Mouse (Mus musculus) lung, embryonic 14.5 days (tissue): ENCODE measurements around the gene Rhox2h. TPM values are rescaled to one million over a fixed set of nuclear protein-coding genes. Genes with fewer than 3 reads are reported as not detected.
"Not testable (repeated sequence)": the region's sequence is repeated elsewhere in the genome, so short reads cannot be mapped to it uniquely, and the experiment has no call there.

Experiments
- ATAC-seq: fragments of 200-750 bp; cut with Nextera tagmentation; 2 replicates; pipeline ENCODE4 v1.8.0; 2017; ENCODE audit warnings: mild to moderate bottlenecking, moderate TSS enrichment, moderate library complexity; ENCODE audit not compliant: insufficient read depth
- DNase-seq: peaks from one replicate; pipeline ENCODE4 v3.0.0-alpha.2; 2015
- H3K27ac ChIP-seq: fragments of 300-500 bp; sonication (generic); 2 replicates; pipeline ENCODE4 v1.5.1; 2014; ENCODE audit warnings: low read depth, mild to moderate bottlenecking, moderate library complexity
- H3K27me3 ChIP-seq: fragments of 300-500 bp; sonication (generic); 2 replicates; pipeline ENCODE4 v1.6.1; 2014; ENCODE audit warnings: low read length, control low read depth; ENCODE audit not compliant: insufficient read depth
- H3K36me3 ChIP-seq: fragments of 300-500 bp; sonication (generic); 2 replicates; pipeline ENCODE4 v1.6.1; 2014; ENCODE audit warnings: control low read depth; ENCODE audit not compliant: insufficient read depth
- H3K4me1 ChIP-seq: fragments of 300-500 bp; sonication (generic); 2 replicates; pipeline ENCODE4 v1.6.1; 2014; ENCODE audit warnings: antibody characterized with exemption, control low read depth; ENCODE audit not compliant: insufficient read depth
- H3K4me2 ChIP-seq: fragments of 300-500 bp; sonication (generic); 2 replicates; pipeline ENCODE4 v1.6.1; 2014; ENCODE audit warnings: mild to moderate bottlenecking
- H3K4me3 ChIP-seq: fragments of 300-500 bp; sonication (generic); 2 replicates; pipeline ENCODE4 v1.5.1; 2014; ENCODE audit warnings: low read depth, low read length
- H3K9ac ChIP-seq: fragments of 300-500 bp; sonication (generic); 2 replicates; pipeline ENCODE4 v1.6.1; 2014
- H3K9me3 ChIP-seq: fragments of 300-500 bp; sonication (generic); 2 replicates; pipeline ENCODE4 v1.6.1; 2016; ENCODE audit warnings: low read depth, low read length, control low read depth
- CTCF ChIP-seq: IDR thresholded peaks from 2 replicates; pipeline ENCODE4 v1.5.1; 2016; ENCODE audit warnings: antibody characterized with exemption, low read depth
- WGBS: fragments of 180-500 bp; shearing (Covaris S2); extraction: QIAGEN DNeasy Blood & Tissue Kit; methylation state at CpG from one replicate; pipeline ENCODE4 v1.1.7; 2014; 5-methylcytosine and 5-hydroxymethylcytosine counted together
- polyA plus RNA-seq: library from polyadenylated mRNA; unstranded; fragments of >200 nt; fragmentation: Nextera tagmentation; extraction: Ambion mirVana; gene quantifications from 2 replicates; pipeline ENCODE4 v1.2.1, GENCODE M21; 2014

Rhox2h gene
- not detected in 2 replicates for polyA plus RNA-seq

DNA sequence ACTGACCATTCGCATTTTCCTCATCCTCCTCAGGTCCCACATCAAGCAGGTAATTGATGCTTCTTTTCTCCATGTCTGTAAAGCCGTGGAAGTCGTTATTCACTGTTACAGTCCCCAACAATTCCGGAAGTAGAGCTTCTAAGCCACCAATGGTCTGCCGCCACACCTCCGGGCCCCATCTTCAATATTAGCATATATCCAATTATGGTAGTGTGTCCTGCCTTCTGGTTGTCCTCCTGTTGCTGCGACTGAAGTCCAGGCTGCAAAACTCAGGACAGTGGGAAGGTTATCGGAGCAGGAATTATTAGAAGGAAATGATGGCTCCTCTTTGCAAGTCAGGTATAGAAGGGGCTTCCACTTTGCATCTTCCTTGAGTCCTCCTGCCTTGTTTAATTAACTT lies at the start of gene Rhox2h:
Gene Rhox2h (minus strand): TSS at position 101 of the 400 bp plus-strand sequence.
- not testable (repeated sequence) for H3K9me3 ChIP-seq, H3K4me2 ChIP-seq, H3K27ac ChIP-seq, DNase-seq, ATAC-seq, H3K4me3 ChIP-seq, H3K9ac ChIP-seq, H3K36me3 ChIP-seq, H3K4me1 ChIP-seq, H3K27me3 ChIP-seq
- 86% methylated on average over 8 of the region's 8 CpGs for WGBS

DNA sequence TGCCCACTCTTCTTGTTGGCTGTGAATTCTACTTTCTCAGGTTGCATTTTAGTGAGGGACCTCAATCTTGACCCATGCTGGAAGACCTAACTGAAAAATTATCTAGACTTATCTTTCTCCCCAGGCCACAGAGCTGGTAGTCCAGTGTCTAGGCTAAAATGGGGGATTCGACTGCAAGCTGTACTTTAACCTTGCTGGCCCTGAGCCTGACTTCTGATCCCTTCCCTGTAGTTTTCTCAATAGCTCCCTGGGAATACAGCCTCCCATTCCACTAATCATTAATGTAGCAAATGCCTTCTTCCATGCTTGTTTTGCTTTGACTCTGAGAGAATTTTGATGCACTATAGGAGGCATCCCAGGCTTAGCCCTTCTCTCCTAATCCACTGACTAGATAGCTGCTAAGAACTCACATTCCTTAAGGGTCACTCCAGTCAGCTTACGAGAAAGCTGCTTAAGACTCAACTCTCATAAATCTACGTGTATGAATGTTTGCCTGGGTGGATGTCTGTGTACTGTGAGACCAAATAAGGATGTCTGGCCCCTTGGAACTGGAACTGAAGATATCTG lies 28.8 kb upstream of the Rhox2h start:
- Histone ChIP-seq H3K27me3 (no peaks in the 10 kb centered on the region), H3K4me3 (no peak overlapping the region), H3K9ac (no peak overlapping the region), H3K4me2 (no peak overlapping the region), H3K4me1 (no peaks in the 10 kb centered on the region), H3K9me3 (no peaks in the 10 kb centered on the region), H3K27ac (no peak overlapping the region), H3K36me3 (no peaks in the 10 kb centered on the region)
- no peak for ATAC-seq
- 53% methylated on average over 3 of the region's 3 CpGs for WGBS
- no peak for TF ChIP-seq CTCF
- peak; percentile 1 for DNase-seq

DNA sequence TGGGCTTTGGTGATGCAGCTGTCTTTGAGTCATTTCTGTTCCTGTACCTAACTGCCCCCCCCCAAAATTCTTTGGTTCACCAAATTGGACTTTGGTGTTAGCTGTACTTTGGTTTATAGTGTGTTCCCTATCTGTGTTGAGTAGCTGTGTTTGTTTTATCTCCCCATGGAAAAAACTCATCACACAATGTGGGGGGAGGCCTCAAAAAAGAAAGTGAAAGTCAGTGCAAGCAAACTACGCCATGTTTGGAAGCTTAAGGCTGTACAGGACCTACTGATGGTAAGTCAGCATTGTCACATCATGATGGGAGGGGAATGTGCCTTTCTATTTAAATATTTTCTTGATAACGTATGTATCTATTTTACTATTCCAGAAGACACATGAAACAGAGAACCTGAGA lies 19.2 kb upstream of the Rhox2h start:
- H3K36me3 ChIP-seq, result no peaks in the 10 kb centered on the region
- DNase-seq (no peak), ATAC-seq (no peak)
- H3K4me2 ChIP-seq, result no peak overlapping the region
- H3K4me1 ChIP-seq, result no peaks in the 10 kb centered on the region
- 71% methylated on average over 2 of the region's 2 CpGs for WGBS
- TF ChIP-seq CTCF, result no peak
- no peak overlapping the region for H3K27ac ChIP-seq
- H3K9me3 ChIP-seq, result no peaks in the 10 kb centered on the region
- H3K9ac ChIP-seq, result no peak overlapping the region
- no peak overlapping the region for H3K4me3 ChIP-seq
- H3K27me3 ChIP-seq, result no peaks in the 10 kb centered on the region

DNA sequence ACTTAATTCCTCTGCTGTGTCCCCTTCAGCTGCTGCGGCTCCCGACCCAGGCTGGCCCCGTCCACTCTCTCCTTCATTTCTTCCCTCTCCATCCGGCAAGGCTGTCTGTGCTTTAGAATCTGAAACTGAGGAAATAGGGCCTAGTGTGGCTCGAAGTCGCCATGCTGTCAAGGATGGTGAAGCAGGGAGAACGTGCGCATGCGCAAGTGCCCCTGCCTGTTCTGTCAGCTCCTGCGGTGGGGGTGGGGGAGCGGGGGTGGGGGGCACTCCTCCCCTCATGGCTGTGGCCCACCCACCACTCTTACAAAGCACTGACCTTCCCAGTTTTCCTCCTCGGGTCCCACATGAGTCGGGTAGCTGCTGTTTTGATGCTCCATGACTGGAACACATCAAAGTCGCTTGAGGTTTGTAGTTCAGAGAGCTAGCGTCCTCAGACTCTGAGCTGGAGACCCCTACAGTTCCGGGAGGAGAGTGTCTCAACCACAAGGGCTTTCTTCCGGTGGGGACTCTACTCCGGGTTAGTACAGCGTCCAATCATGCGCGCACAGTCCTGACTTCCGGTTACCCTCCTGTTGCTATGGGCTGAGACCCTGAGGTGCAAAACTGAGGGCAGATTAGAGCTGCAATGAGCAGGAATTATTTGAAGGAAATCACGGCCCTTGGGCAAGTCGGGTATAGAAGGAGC lies 10.1 kb upstream of the Rhox2h start:
- DNase-seq (no peak), ATAC-seq (no peak)
- Histone ChIP-seq H3K4me3 (no peak overlapping the region), H3K27me3 (no peaks in the 10 kb centered on the region), H3K9ac (no peak overlapping the region), H3K27ac (no peak overlapping the region), H3K36me3 (no peaks in the 10 kb centered on the region), H3K9me3 (no peaks in the 10 kb centered on the region), H3K4me2 (no peak overlapping the region), H3K4me1 (no peaks in the 10 kb centered on the region)
- WGBS, result 85% methylated on average over 24 of the region's 24 CpGs
- TF ChIP-seq CTCF, result no peak

DNA sequence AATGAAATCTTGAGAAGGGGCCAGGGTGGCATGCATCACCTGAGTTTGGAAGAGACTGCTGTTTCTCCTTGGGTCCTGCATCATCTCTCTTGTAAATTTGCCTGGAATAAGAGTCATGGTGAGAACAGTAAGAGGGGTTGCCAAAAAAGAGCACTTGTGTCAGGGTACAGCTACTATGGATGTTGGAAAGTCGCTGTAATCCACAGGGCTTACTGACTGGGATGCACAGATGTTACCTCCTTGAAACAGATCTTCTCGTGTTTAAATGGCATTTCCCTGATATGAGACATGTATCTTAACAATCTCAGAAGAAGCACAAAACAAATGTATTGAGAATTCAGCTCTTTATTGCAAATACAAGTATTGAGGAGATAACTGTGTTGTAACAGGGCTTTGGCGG lies 4.4 kb downstream of the Rhox2h start, which contains the start of gene Rhox3h:
Gene Rhox3h (minus strand): TSS at position 101 of the 400 bp plus-strand sequence.
- DNase-seq, ATAC-seq, H3K9ac ChIP-seq, H3K4me1 ChIP-seq, H3K36me3 ChIP-seq, H3K4me3 ChIP-seq, H3K9me3 ChIP-seq, H3K27me3 ChIP-seq, H3K27ac ChIP-seq, H3K4me2 ChIP-seq: not testable (repeated sequence)
- 86% methylated on average over 1 of the region's 3 CpGs for WGBS

DNA sequence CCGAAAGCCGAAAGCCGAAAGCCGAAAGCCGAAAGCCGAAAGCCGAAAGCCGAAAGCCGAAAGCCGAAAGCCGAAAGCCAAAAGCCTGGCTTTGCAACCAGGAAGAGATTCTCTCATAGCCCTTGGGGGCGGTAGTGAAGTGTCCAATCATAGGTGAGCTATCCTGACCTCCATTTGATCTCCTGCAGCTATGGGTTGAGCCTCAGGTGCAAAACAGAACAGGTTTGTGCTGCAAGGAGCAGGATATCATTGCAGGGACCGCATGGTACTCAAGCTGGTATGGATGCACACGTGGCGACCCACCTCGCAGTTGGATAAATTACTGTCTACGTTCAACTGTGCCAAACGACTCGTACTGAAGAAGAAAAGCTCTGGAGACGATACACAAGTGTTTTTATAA lies 21.9 kb downstream of the Rhox2h start, which contains the start of gene Rhox4g:
Gene Rhox4g (minus strand): TSS at position 101 of the 400 bp plus-strand sequence.
- 91% methylated on average over 16 of the region's 20 CpGs for WGBS
- not testable (repeated sequence) for ATAC-seq, H3K36me3 ChIP-seq

DNA sequence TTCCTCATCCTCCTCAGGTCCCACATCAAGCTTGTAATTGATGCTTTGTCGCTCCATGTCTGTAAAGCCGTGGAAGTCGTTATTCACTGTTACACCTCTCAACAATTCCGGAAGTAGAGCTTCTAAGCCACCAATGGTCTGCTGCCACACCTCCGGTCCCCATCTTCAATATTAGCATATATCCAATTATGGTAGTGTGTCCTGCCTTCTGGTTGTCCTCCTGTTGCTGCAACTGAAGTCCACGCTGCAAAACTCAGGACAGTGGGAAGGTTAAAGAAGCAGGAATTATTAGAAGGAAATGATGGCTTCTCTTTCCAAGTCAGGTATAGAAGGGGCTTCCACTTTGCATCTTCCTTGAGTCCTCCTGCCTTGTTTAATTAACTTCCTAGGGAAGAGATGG lies 29.7 kb downstream of the Rhox2h start, which contains the start of gene Rhox2g:
Gene Rhox2g (minus strand): TSS at position 101 of the 400 bp plus-strand sequence.
- H3K4me3 ChIP-seq, H3K9ac ChIP-seq, DNase-seq, H3K4me1 ChIP-seq, H3K27me3 ChIP-seq, H3K27ac ChIP-seq, ATAC-seq, H3K9me3 ChIP-seq, H3K36me3 ChIP-seq, H3K4me2 ChIP-seq: not testable (repeated sequence)
- 87% methylated on average over 6 of the region's 6 CpGs for WGBS

More for the DNA sequence above, 21.9 kb downstream of the Rhox2h start, which contains the start of gene Rhox4g:
- not testable (repeated sequence) for H3K27me3 ChIP-seq, DNase-seq, H3K9ac ChIP-seq, H3K4me1 ChIP-seq, H3K4me3 ChIP-seq, H3K27ac ChIP-seq, H3K4me2 ChIP-seq, H3K9me3 ChIP-seq

DNA sequence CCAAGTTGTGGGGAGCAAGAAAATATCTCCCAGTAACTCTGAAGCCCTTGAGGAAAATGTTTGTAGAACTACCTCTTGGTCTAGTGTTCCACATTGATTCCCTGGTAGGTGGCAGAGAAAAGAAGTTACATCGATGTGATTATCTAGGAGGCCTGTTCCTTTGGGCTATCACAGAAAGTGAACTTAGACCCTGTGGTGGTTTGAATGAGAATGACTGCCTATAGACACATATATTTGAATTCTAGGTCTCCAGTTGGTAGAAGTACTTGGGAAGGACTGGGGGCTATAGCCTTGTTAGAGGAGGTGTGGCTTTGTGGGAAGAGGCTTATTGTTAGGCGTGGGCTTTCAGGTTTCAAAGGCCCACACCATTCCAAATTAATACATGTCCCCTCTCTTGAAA lies 44.6 kb downstream of the Rhox2h start, which contains the start of gene Rhox3g:
Gene Rhox3g (minus strand): TSS at position 101 of the 400 bp plus-strand sequence.
- H3K4me1 ChIP-seq, H3K9ac ChIP-seq, H3K36me3 ChIP-seq, H3K4me3 ChIP-seq, H3K27ac ChIP-seq, H3K9me3 ChIP-seq, H3K27me3 ChIP-seq, DNase-seq, H3K4me2 ChIP-seq, ATAC-seq: not testable (repeated sequence)
- WGBS, result 84% methylated on average over 2 of the region's 2 CpGs
